13 mouse cellular contexts compared by ENCODE assay signal in genomic region chr9:67134378-67134777, GRCm38 (mm10).
DNase-seq lines count a peak whose midpoint lies in the region; ATAC-seq and TF ChIP-seq lines count a peak whose summit lies in the region.
"Had no signal": no experiment of that assay in that cellular context is flagged by ENCODE, and none has a peak within 500 bp of the region (broad histone marks: within the 10 kb centered on the region; RNA-seq: fewer than 3 reads in every experiment).

No protein-coding gene starts in this region.

- no peak overlapping the region for H3K27ac ChIP-seq in left cerebral cortex, adult 2 months
- H3K27ac ChIP-seq: forebrain, embryonic 13.5 days; heart, embryonic 10.5 days; hindbrain, embryonic 14.5 days had no signal

- ATAC-seq in erythroid progenitor cell, adult 5-6 weeks (replicated peaks; ENCODE audit: low FRiP score, poor library complexity, severe bottlenecking), result no peak
- ATAC-seq: forebrain, embryonic 13.5 days had no signal

- peak; percentile 57 for DNase-seq in adrenal gland, postnatal 14 days
- DNase-seq in adrenal gland, postnatal 4 days (ENCODE audit: low spot score in 2 of 2), result no peak
- DNase-seq in left cerebral cortex, adult 2 months (ENCODE audit: extremely low spot score in 1 of 2, low spot score in 2 of 2), result no peak
- DNase-seq in left cerebral cortex, postnatal 10 days (ENCODE audit: extremely low spot score in 1 of 2, low spot score in 2 of 2), result no peak
- peak; percentile 13 for DNase-seq in 416B (ENCODE audit: low read depth)
- peak; percentile 18 for DNase-seq in WW6 (ENCODE audit: low read depth, low spot score)
- no peak for DNase-seq in frontal cortex, postnatal 36 days (ENCODE audit: low spot score in 2 of 2)
- DNase-seq: cerebellum, adult 9-10 months; kidney, postnatal 14 days had no signal

- intact Hi-C loops in left cerebral cortex, adult 2 months (cut with DNase I), result no loop called here
- intact Hi-C loops in left cerebral cortex, postnatal 10 days (cut with DNase I), result no loop called here

- TF ChIP-seq CTCF in left cerebral cortex, adult 2 months (IDR thresholded peaks at IDR 0.05), result peak; percentile 16

- no peak overlapping the region for H3K4me3 ChIP-seq in left cerebral cortex, adult 2 months
- H3K4me3 ChIP-seq: forebrain, embryonic 13.5 days; heart, embryonic 10.5 days had no signal

Comparison
In these comparisons a context has a peak if more than half of its experiments do, and no peak if none do; other contexts are left out.
1. DNase-seq: peak in adrenal gland, postnatal 14 days (single experiment), 416B (single experiment) and WW6 (single experiment); none in adrenal gland, postnatal 4 days (0 of 2), left cerebral cortex, adult 2 months (0 of 2), left cerebral cortex, postnatal 10 days (0 of 2) and frontal cortex, postnatal 36 days (0 of 2).